Mouse (Mus musculus) ES-E14 (cell line): Measurements from ENCODE around the gene Ehbp1l1.

Source experiments
- HCFC1 ChIP-seq: IDR thresholded peaks from 2 replicates; pipeline ENCODE4 v1.6.1; 2012; ENCODE audit warnings: low read length, inconsistent platforms, borderline replicate concordance; ENCODE audit not compliant: insufficient read depth
- MAFK ChIP-seq: IDR thresholded peaks from 2 replicates; pipeline ENCODE4 v1.6.1; 2014; ENCODE audit warnings: mild to moderate bottlenecking, low read depth, low read length, inconsistent platforms; ENCODE audit not compliant: insufficient read depth

DNA sequence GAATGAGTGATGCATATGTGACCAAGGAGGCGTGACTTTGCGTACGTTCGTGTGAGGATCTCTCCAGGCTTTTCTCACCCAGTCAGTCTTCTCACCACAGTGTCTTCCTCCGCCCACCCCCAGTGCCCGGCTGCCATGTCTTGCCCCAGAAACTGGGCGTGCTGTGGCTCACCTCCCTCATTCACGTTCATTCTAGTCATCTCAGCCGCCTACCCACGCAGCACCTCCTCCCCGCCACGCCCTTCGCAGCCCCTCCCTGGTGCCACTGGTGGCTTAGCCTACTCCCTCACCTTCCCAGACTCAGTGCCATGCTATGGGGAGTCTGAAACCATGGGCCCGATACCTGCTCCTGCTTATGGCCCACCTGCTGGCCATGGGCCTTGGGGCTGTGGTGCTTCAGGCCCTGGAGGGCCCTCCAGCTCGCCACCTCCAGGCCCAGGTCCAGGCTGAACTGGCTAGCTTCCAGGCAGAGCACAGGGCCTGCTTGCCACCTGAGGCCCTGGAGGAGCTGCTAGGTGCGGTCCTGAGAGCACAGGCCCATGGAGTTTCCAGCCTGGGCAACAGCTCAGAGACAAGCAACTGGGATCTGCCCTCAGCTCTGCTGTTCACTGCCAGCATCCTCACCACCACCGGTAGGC, 21.8 kb downstream of the Ehbp1l1 start, which contains the start of gene Kcnk7:
- no peak for TF ChIP-seq MAFK
- no peak for TF ChIP-seq HCFC1
